Mouse (Mus musculus): ENCODE measurements around the gene Vps53. TPM values are rescaled to one million over a fixed set of nuclear protein-coding genes. Genes with fewer than 3 reads are reported as not detected.

The Vps53 gene
- polyA plus RNA-seq, 1 experiment, result 56.6 TPM

DNA sequence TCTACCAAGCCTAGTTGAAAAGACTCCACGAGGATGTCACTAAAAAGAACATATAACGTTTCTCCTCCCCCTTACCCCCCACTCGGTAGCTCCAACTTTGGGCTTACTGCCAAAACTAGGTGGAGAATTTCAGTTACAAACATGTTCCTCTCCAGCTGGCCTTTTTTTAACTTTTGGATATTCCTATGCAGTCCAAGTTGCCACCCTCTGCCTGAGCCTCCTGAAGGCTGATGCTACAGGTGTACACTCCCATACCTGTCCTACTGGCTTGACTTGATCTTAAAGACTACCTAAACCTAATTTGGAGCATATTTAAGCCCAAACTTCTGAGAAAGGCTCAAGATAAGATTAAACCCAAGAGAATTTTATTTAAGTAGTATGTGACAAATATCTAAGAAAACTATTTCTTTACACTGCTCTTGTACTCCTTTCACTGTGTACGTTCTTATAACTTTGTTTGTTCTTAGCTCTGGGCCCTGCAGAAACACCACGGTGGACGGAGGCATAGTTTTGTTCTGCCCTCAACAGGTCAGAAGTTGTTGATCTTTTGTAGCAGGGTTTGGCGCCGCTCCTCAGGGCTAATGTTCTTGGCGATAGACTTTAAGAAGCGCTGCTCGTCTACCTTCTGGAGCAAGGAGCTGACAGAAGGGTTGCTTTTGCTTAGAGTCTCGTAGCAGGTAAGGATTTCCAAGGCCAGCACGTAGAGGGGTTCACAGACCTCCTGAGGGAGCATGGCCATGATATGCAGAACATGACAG, 31.0 kb upstream of the Vps53 start:
- H3K4me3 ChIP-seq (ENCODE audit: insufficient read depth, low read length), result no peak overlapping the region
- H3K4me1 ChIP-seq (ENCODE audit: control insufficient read depth, insufficient read depth, low read length), result no peaks in the 10 kb centered on the region; the same call in 1 of the 2 replicates
- no peak overlapping the region for H3K27ac ChIP-seq (ENCODE audit: insufficient read depth, low read length)
- TF ChIP-seq CTCF (IDR thresholded peaks at IDR 0.05; ENCODE audit: extremely low read depth, insufficient read depth, low read length) (no peak), POLR2A (IDR thresholded peaks at IDR 0.05; ENCODE audit: extremely low read depth, insufficient read depth, low read length) (no peak)

GRCm38 (mm10) chr11:76206793-76207192, 27.3 kb upstream of the Vps53 start:
- H3K27ac ChIP-seq (ENCODE audit: insufficient read depth, low read length), result no peak overlapping the region
- TF ChIP-seq POLR2A (IDR thresholded peaks at IDR 0.05; ENCODE audit: extremely low read depth, insufficient read depth, low read length) (no peak), CTCF (IDR thresholded peaks at IDR 0.05; ENCODE audit: extremely low read depth, insufficient read depth, low read length) (no peak)
- no peak overlapping the region for H3K4me3 ChIP-seq (ENCODE audit: insufficient read depth, low read length)
- H3K4me1 ChIP-seq (ENCODE audit: control insufficient read depth, insufficient read depth, low read length), result no peaks in the 10 kb centered on the region; the same call in none of the 2 replicates

GRCm38 (mm10) chr11:76201761-76202674, 22.6 kb upstream of the Vps53 start:
- peak overlapping the region; percentile 26; the same call in 1 of the 2 replicates for H3K27ac ChIP-seq (ENCODE audit: insufficient read depth, low read length)
- TF ChIP-seq POLR2A (IDR thresholded peaks at IDR 0.05; ENCODE audit: extremely low read depth, insufficient read depth, low read length) (peak; percentile 0; the same call in 1 of the 2 replicates), CTCF (IDR thresholded peaks at IDR 0.05; ENCODE audit: extremely low read depth, insufficient read depth, low read length) (no peak)
- peak overlapping the region; percentile 96 for H3K4me3 ChIP-seq (ENCODE audit: insufficient read depth, low read length)
- no peaks in the 10 kb centered on the region; the same call in 1 of the 2 replicates for H3K4me1 ChIP-seq (ENCODE audit: control insufficient read depth, insufficient read depth, low read length)

DNA sequence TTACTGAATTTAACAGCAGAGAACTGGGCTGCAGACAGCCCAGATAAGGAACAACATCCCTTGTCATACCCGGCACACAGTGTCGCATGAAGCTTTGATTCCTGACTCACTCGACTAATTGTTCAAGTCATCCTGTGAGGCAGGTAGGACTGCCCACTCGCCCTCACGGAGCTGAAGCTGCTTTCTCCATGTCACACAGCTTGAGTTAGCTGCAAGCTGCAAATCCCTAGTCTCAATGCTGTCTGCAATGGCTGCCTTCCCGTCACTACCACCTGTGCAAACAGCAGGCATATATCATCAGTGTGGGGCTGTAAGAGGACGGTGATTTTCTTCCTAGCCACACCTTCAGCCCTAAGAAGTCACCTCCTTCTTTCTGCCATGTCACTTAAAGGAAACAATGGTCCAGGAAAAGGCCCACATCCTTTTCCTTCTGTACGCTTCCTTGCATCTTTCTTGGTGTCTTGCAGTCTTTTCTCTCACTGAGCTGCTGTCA, 17.6 kb upstream of the Vps53 start:
- Histone ChIP-seq H3K27ac (ENCODE audit: insufficient read depth, low read length) (no peak overlapping the region), H3K4me1 (ENCODE audit: control insufficient read depth, insufficient read depth, low read length) (no peaks in the 10 kb centered on the region; the same call in 1 of the 2 replicates), H3K4me3 (ENCODE audit: insufficient read depth, low read length) (no peak overlapping the region)
- TF ChIP-seq CTCF (IDR thresholded peaks at IDR 0.05; ENCODE audit: extremely low read depth, insufficient read depth, low read length) (no peak), POLR2A (IDR thresholded peaks at IDR 0.05; ENCODE audit: extremely low read depth, insufficient read depth, low read length) (no peak)

GRCm38 (mm10) chr11:76196275-76196976, 17.0 kb upstream of the Vps53 start:
- Histone ChIP-seq H3K4me3 (ENCODE audit: insufficient read depth, low read length) (no peak overlapping the region), H3K4me1 (ENCODE audit: control insufficient read depth, insufficient read depth, low read length) (no peaks in the 10 kb centered on the region; the same call in 1 of the 2 replicates), H3K27ac (ENCODE audit: insufficient read depth, low read length) (no peak overlapping the region)
- TF ChIP-seq CTCF (IDR thresholded peaks at IDR 0.05; ENCODE audit: extremely low read depth, insufficient read depth, low read length) (no peak), POLR2A (IDR thresholded peaks at IDR 0.05; ENCODE audit: extremely low read depth, insufficient read depth, low read length) (no peak)

- Histone ChIP-seq H3K27ac (ENCODE audit: insufficient read depth, low read length) (no peak overlapping the region), H3K4me1 (ENCODE audit: control insufficient read depth, insufficient read depth, low read length) (no peaks in the 10 kb centered on the region), H3K4me3 (ENCODE audit: insufficient read depth, low read length) (no peak overlapping the region)
- TF ChIP-seq CTCF (IDR thresholded peaks at IDR 0.05; ENCODE audit: extremely low read depth, insufficient read depth, low read length), result no peak
- no peak for TF ChIP-seq POLR2A (IDR thresholded peaks at IDR 0.05; ENCODE audit: extremely low read depth, insufficient read depth, low read length)
Observed at GRCm38 (mm10) chr11:76186908-76187307, 7.5 kb upstream of the Vps53 start.

DNA sequence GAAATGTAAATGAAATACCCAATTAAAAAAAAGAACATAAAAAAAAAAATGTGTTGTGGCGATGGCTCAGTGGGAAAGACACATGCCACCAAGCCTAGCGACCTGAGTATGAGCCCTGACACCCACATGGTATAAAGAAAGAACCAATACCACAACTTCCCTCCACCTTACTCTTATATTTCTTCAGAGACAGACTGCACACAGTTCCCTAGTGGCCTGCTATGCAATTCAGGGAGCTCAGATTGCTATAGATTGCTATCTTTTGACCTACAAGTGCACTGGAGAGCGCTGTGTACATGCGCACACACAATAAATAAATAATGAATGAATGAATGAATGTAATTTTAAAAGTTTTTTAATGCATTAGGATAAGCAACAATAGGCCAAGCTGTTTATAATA, 4.3 kb upstream of the Vps53 start:
- Histone ChIP-seq H3K4me3 (ENCODE audit: insufficient read depth, low read length) (no peak overlapping the region), H3K27ac (ENCODE audit: insufficient read depth, low read length) (no peak overlapping the region), H3K4me1 (ENCODE audit: control insufficient read depth, insufficient read depth, low read length) (no peaks in the 10 kb centered on the region)
- TF ChIP-seq CTCF (IDR thresholded peaks at IDR 0.05; ENCODE audit: extremely low read depth, insufficient read depth, low read length) (no peak), POLR2A (IDR thresholded peaks at IDR 0.05; ENCODE audit: extremely low read depth, insufficient read depth, low read length) (no peak)

GRCm38 (mm10) chr11:76180146-76180540, 696 bp upstream of the Vps53 start:
- TF ChIP-seq POLR2A (IDR thresholded peaks at IDR 0.05; ENCODE audit: extremely low read depth, insufficient read depth, low read length) (no peak), CTCF (IDR thresholded peaks at IDR 0.05; ENCODE audit: extremely low read depth, insufficient read depth, low read length) (no peak)
- H3K4me3 ChIP-seq (ENCODE audit: insufficient read depth, low read length), result peak overlapping the region; percentile 91
- no peaks in the 10 kb centered on the region for H3K4me1 ChIP-seq (ENCODE audit: control insufficient read depth, insufficient read depth, low read length)
- no peak overlapping the region for H3K27ac ChIP-seq (ENCODE audit: insufficient read depth, low read length)

Data from cortical plate, adult 2 months (tissue).